Mouse (Mus musculus) limb, embryonic 10.5 days (tissue): Measurements from ENCODE around the gene Sgms2. TPM values are rescaled to one million over a fixed set of nuclear protein-coding genes. Genes with fewer than 3 reads are reported as not detected.
A peak's percentile ranks its signal among the peaks of the same experiment; 100 is the strongest.

Experiments
- DNase-seq: peaks from one replicate; pipeline ENCODE4 v3.0.0-alpha.2; 2017; ENCODE audit warnings: low spot score
- H3K27ac ChIP-seq: fragments of 300-500 bp; sonication (generic); 2 replicates; pipeline ENCODE4 v1.5.1; 2016; ENCODE audit warnings: mild to moderate bottlenecking
- H3K27me3 ChIP-seq: fragments of 300-500 bp; sonication (generic); 2 replicates; pipeline ENCODE4 v1.6.1; 2016; ENCODE audit warnings: low read depth, mild to moderate bottlenecking; ENCODE audit not compliant: poor library complexity, severe bottlenecking
- H3K36me3 ChIP-seq: fragments of 300-500 bp; sonication (generic); 2 replicates; pipeline ENCODE4 v1.6.1; 2016; ENCODE audit warnings: mild to moderate bottlenecking, moderate library complexity
- H3K4me1 ChIP-seq: fragments of 300-500 bp; sonication (generic); 2 replicates; pipeline ENCODE4 v1.6.1; 2016
- H3K4me3 ChIP-seq: fragments of 300-500 bp; sonication (generic); 2 replicates; pipeline ENCODE4 v1.5.1; 2016; ENCODE audit warnings: mild to moderate bottlenecking, moderate library complexity
- H3K9me3 ChIP-seq: fragments of 300-500 bp; sonication (generic); replicated peaks from 2 replicates; pipeline ENCODE4 v1.6.1; 2016; ENCODE audit warnings: mild to moderate bottlenecking
- WGBS: fragments of 180-500 bp; shearing (Covaris S2); methylation state at CpG from one replicate; pipeline ENCODE4 v1.1.7; 2016; 5-methylcytosine and 5-hydroxymethylcytosine counted together
- polyA plus RNA-seq: library from polyadenylated mRNA; unstranded; fragments of >200 nt; fragmentation: Nextera tagmentation; extraction: Ambion mirVana; gene quantifications from 2 replicates; pipeline ENCODE4 v1.2.1, GENCODE M21; 2016

The Sgms2 gene
- polyA plus RNA-seq, 1 experiment from 2014 or later: 1.3 TPM

- Histone ChIP-seq H3K9me3 (no peaks in the 10 kb centered on the region), H3K4me1 (no peaks in the 10 kb centered on the region), H3K27me3 (no peaks in the 10 kb centered on the region), H3K36me3 (no peaks in the 10 kb centered on the region), H3K4me3 (no peak overlapping the region), H3K27ac (no peak overlapping the region)
- DNase-seq: no peak
- WGBS: 89% methylated on average over 4 of the region's 4 CpGs
Measured at GRCm38 (mm10) chr3:131291890-131292289, 199.3 kb downstream of the Sgms2 start.

DNA sequence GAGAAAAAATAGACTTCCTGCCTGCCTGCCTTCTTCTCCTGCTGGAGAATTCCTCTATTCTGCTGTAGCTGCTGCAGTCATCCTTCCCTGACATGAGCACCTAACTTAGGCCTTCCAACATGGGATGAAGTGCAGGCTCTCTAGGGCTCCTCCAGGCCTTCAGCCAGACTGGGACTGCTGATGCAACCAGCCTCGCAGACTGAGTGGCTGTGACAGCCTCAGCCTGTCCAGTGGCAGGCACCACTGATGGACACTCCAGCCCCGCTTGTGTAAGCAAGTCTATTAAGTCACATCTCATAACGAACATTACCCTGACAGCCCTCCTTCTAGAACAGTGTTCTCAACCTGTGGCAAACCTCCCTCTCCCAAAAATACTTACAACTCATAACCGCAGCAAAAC is 217.1 kb downstream of the Sgms2 start:
- no peak for DNase-seq
- WGBS: 87% methylated on average over 4 of the region's 4 CpGs

DNA sequence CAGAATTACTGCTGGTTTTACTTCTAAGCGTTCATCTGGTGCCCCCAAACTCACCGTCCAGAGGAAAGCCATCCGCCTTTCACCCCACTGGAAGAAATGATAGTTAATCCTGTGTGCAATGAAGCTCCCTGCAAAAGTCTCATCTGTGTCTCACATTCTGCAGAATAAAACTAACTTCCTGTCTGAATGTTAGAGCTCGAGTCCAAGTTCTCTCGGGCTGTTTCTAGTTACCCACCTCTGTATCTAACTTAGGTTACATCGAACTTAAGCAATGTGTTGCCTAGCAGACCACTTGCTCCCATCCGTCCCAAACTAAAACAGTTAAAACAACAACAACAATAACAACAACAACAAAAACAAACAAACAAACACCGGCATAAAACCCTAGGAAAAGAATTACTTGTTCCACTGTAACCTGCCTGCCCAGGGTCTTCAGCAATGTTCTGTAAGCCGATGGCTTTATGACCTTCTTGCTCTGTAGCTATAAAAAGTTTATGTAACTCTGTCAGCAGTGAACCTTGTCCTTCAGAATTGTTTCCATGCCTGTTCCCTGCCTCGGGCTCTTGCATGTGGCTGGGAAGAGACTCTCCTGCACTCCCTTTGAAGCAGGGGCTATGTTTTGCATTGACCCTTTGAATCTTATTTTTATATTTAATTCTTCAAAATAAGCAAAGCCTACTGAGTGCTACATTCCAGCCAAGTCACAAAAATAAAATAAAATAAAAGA is 218.7 kb downstream of the Sgms2 start:
- Histone ChIP-seq H3K27ac (peak overlapping the region; percentile 88), H3K9me3 (no peaks in the 10 kb centered on the region), H3K4me1 (peaks cover 35% of the 10 kb centered on the region), H3K27me3 (no peaks in the 10 kb centered on the region), H3K4me3 (peak overlapping the region; percentile 80), H3K36me3 (no peaks in the 10 kb centered on the region)
- no peak for DNase-seq
- WGBS: 52% methylated on average over 10 of the region's 10 CpGs

More for the DNA sequence above, 217.1 kb downstream of the Sgms2 start:
- Histone ChIP-seq H3K4me1 (peaks cover 29% of the 10 kb centered on the region), H3K27me3 (no peaks in the 10 kb centered on the region), H3K36me3 (no peaks in the 10 kb centered on the region), H3K9me3 (no peaks in the 10 kb centered on the region), H3K4me3 (no peak overlapping the region), H3K27ac (no peak overlapping the region)

GRCm38 (mm10) chr3:131271559-131272373 is 219.4 kb downstream of the Sgms2 start, which contains the start of gene Hadh:
TSS of gene Hadh (minus strand) at chr3:131272101.
- DNase-seq: peak; percentile 93
- H3K36me3 ChIP-seq: 0 out of 2 replicates have a peak, but pooled peaks cover 1% of the 10 kb centered on the region
- H3K4me3 ChIP-seq: peak within 1 kb of the TSS; percentile 80
- peak within 1 kb of the TSS; percentile 88 for H3K27ac ChIP-seq
- no peaks in the 10 kb centered on the region for H3K27me3 ChIP-seq
- peaks cover 35% of the 10 kb centered on the region for H3K4me1 ChIP-seq
- WGBS: under 1% methylated on average over 54 of the region's 54 CpGs
- no peaks in the 10 kb centered on the region for H3K9me3 ChIP-seq

DNA sequence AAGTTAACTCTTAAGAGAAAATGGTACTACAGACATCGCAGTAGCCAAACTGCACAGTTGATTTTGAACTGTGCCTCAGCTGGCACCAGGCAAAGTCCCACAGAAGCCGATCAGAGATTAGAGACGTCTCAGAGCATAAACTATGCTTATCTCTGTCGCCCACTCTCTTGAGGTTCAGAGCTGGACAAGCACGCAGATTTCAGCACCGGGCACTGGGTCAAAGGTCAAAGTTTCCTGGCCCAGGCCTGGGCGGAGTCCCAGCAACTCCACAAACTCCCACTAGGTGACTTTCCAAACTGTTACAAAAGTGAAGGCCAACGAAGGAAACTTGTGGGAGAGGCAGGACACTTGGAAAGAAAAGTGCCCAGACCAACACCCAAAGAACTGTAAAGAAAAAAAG is 220.1 kb downstream of the Sgms2 start:
- Histone ChIP-seq H3K4me3 (peak overlapping the region; percentile 80), H3K4me1 (peaks cover 35% of the 10 kb centered on the region), H3K27me3 (no peaks in the 10 kb centered on the region), H3K27ac (peak overlapping the region; percentile 88), H3K36me3 (0 out of 2 replicates have a peak, but pooled peaks cover 3% of the 10 kb centered on the region), H3K9me3 (no peaks in the 10 kb centered on the region)
- WGBS: 11% methylated on average over 8 of the region's 8 CpGs
- DNase-seq: peak; percentile 72

DNA sequence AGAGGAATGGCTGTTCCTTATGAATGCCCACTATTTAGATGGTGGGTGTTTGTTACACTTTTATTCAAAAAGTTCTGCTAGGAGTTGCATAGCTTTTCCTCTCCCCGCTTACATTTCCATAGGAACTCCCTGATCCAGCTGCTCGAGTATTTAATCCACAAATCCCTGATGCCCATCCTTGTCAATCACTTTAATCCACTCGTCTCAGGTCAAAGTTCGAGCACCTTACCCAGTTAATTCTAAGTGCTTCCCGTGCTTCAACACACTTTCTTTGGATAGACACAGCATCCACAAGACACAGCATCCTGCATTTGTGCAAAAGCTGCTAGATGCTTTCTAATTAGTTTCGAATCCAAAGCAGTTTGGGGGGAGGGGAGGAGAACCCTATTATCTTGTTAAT is 220.8 kb downstream of the Sgms2 start:
- no peak for DNase-seq
- Histone ChIP-seq H3K4me3 (peak overlapping the region; percentile 80; the same call in 1 of the 2 replicates), H3K36me3 (0 out of 2 replicates have a peak, but pooled peaks cover 3% of the 10 kb centered on the region), H3K9me3 (no peaks in the 10 kb centered on the region), H3K27me3 (no peaks in the 10 kb centered on the region), H3K4me1 (peaks cover 35% of the 10 kb centered on the region), H3K27ac (no peak overlapping the region)
- WGBS: 73% methylated on average over 6 of the region's 6 CpGs

Other genes starting within 250 kb of the Sgms2 start
- 80.6 and 86.0 TPM in 2 replicates for gene Hadh, start 219.3 kb downstream of the Sgms2 start, polyA plus RNA-seq
- 0.72 and 1.1 TPM in 2 replicates for gene Cyp2u1, start 188.2 kb downstream of the Sgms2 start, polyA plus RNA-seq
- gene Papss1, start 73.4 kb upstream of the Sgms2 start, polyA plus RNA-seq: 55.4 and 82.7 TPM in 2 replicates